Mouse (Mus musculus): Measurements from ENCODE around the gene Deaf1. TPM values are rescaled to one million over a fixed set of nuclear protein-coding genes. Genes with fewer than 3 reads are reported as not detected.
"Not testable (repeated sequence)": the region's sequence is repeated elsewhere in the genome, so short reads cannot be mapped to it uniquely, and the experiment has no call there.

Gene Deaf1
- total RNA-seq, 2 experiments from 2014 or later: 79.4 to 82.5 TPM

GRCm38 (mm10) chr7:141264041-141264700 is 63.3 kb downstream of the Deaf1 start:
- no peak for DNase-seq

GRCm38 (mm10) chr7:141263640-141264039 is 63.9 kb downstream of the Deaf1 start:
- no peak for DNase-seq

GRCm38 (mm10) chr7:141261480-141261879 is 66.0 kb downstream of the Deaf1 start:
- DNase-seq: no peak

GRCm38 (mm10) chr7:141256159-141256558 is 71.3 kb downstream of the Deaf1 start:
- no peak for DNase-seq

GRCm38 (mm10) chr7:141250486-141250885 is 77.0 kb downstream of the Deaf1 start:
- not testable (repeated sequence) for DNase-seq

Other genes with a start within 250 kb of the Deaf1 start
- gene Pkp3, start 249.5 kb downstream of the Deaf1 start, total RNA-seq (2021): not detected
- gene Sigirr, start 227.1 kb downstream of the Deaf1 start, total RNA-seq (2021): 1 to 10 TPM; 1.7 to 2.4 TPM
- not detected for gene Ano9, start 209.9 kb downstream of the Deaf1 start, total RNA-seq (2021)
- gene Ptdss2, start 205.3 kb downstream of the Deaf1 start, total RNA-seq (2021): 10 to 100 TPM; 48.5 to 64.9 TPM
- 10 to 100 TPM; 36.1 to 40.2 TPM for gene Rnh1, start 154.8 kb downstream of the Deaf1 start, total RNA-seq (2021)
- 100 to 1,000 TPM; 209 to 213 TPM for gene Hras, start 133.7 kb downstream of the Deaf1 start, total RNA-seq (2021)
- gene Lrrc56, start 133.5 kb downstream of the Deaf1 start, total RNA-seq (2021): 1 to 10 TPM; 4.5 to 5.9 TPM
- gene Lmntd2, start 113.6 kb downstream of the Deaf1 start, total RNA-seq (2021): not detected
- gene Rassf7, start 111.8 kb downstream of the Deaf1 start, total RNA-seq (2021): under 1 TPM; 0.73 to 0.82 TPM
- 10 to 100 TPM; 79.9 to 86.9 TPM for gene Phrf1, start 98.9 kb downstream of the Deaf1 start, total RNA-seq (2021)
- gene Irf7, start 61.2 kb downstream of the Deaf1 start, total RNA-seq (2021): 1 to 10 TPM in 1 of 2 experiments, under 1 TPM in 1; 0.51 to 1.2 TPM
- not detected for gene Cdhr5, start 50.9 kb downstream of the Deaf1 start, total RNA-seq (2021)
- not detected for gene Sct, start 48.6 kb downstream of the Deaf1 start, total RNA-seq (2021)
- under 1 TPM in 1 of 2 experiments, not detected in 1; 0.18 TPM for gene Drd4, start 35.7 kb downstream of the Deaf1 start, total RNA-seq (2021)
- 10 to 100 TPM; 32.4 to 34.3 TPM for gene Tmem80, start within 50 bp of the Deaf1 start, total RNA-seq (2021)
- gene Eps8l2, start 11.2 kb upstream of the Deaf1 start, total RNA-seq (2021): 1 to 10 TPM; 4.6 to 5.8 TPM
- gene Taldo1, start 64.5 kb upstream of the Deaf1 start, total RNA-seq (2021): 100 to 1,000 TPM; 119 to 121 TPM
- 10 to 100 TPM; 42.2 to 48.4 TPM for gene Gatd1, start 86.4 kb upstream of the Deaf1 start, total RNA-seq (2021)
- 100 to 1,000 TPM; 250 to 269 TPM for gene Cend1, start 101.8 kb upstream of the Deaf1 start, total RNA-seq (2021)
- 100 to 1,000 TPM; 319 to 341 TPM for gene Slc25a22, start 110.2 kb upstream of the Deaf1 start, total RNA-seq (2021)
- gene Pidd1, start 116.3 kb upstream of the Deaf1 start, total RNA-seq (2021): 1 to 10 TPM in 1 of 2 experiments, under 1 TPM in 1; 0.66 to 1.1 TPM
- gene Rplp2, start 119.7 kb upstream of the Deaf1 start, total RNA-seq (2021): 100 to 1,000 TPM; 556 TPM
- 10 to 100 TPM; 17.7 to 27.0 TPM for gene Pnpla2, start 127.5 kb upstream of the Deaf1 start, total RNA-seq (2021)
- gene Cracr2b, start 133.4 kb upstream of the Deaf1 start, total RNA-seq (2021): 1 to 10 TPM; 3.9 to 6.0 TPM
- gene Cd151, start 139.7 kb upstream of the Deaf1 start, total RNA-seq (2021): 10 to 100 TPM; 21.4 to 21.5 TPM
- gene Polr2l, start 147.4 kb upstream of the Deaf1 start, total RNA-seq (2021): 10 to 100 TPM; 42.8 to 44.9 TPM
- gene Tspan4, start 147.6 kb upstream of the Deaf1 start, total RNA-seq (2021): 10 to 100 TPM; 13.1 to 13.7 TPM
- gene Chid1, start 212.2 kb upstream of the Deaf1 start, total RNA-seq (2021): 10 to 100 TPM; 73.0 to 73.3 TPM
- 100 to 1,000 TPM; 231 to 245 TPM for gene Ap2a2, start 234.5 kb upstream of the Deaf1 start, total RNA-seq (2021)